Mouse (Mus musculus) stomach, embryonic 16.5 days (tissue): ENCODE results near the gene Epb41l2. TPM values are rescaled to one million over a fixed set of nuclear protein-coding genes. Genes with fewer than 3 reads are reported as not detected.

Source experiments
- ATAC-seq: fragments of 200-750 bp; cut with Nextera tagmentation; 2 replicates; pipeline ENCODE4 v1.8.0; 2017; ENCODE audit warnings: moderate number of reproducible peaks, moderate TSS enrichment; ENCODE audit not compliant: insufficient read depth, low FRiP score
- H3K27ac ChIP-seq: fragments of 300-500 bp; sonication (generic); 2 replicates; pipeline ENCODE4 v1.5.1; 2014; ENCODE audit warnings: low read length
- H3K27me3 ChIP-seq: fragments of 300-500 bp; sonication (generic); 2 replicates; pipeline ENCODE4 v1.6.1; 2014; ENCODE audit warnings: low read length, control low read depth, mixed read lengths; ENCODE audit not compliant: control insufficient read depth, insufficient read depth
- H3K36me3 ChIP-seq: fragments of 300-500 bp; sonication (generic); 2 replicates; pipeline ENCODE4 v1.6.1; 2014; ENCODE audit warnings: low read length; ENCODE audit not compliant: control insufficient read depth, insufficient read depth
- H3K4me1 ChIP-seq: fragments of 300-500 bp; sonication (generic); 2 replicates; pipeline ENCODE4 v1.6.1; 2014; ENCODE audit warnings: low read length, control low read depth, mixed read lengths; ENCODE audit not compliant: control insufficient read depth, insufficient read depth
- H3K4me2 ChIP-seq: fragments of 300-500 bp; sonication (generic); 2 replicates; pipeline ENCODE4 v1.6.1; 2014; ENCODE audit warnings: low read depth, low read length, mixed read lengths
- H3K4me3 ChIP-seq: fragments of 300-500 bp; sonication (generic); replicated peaks from 2 replicates; pipeline ENCODE4 v1.5.1; 2014; ENCODE audit warnings: mild to moderate bottlenecking, low read length
- H3K9ac ChIP-seq: fragments of 300-500 bp; sonication (generic); 2 replicates; pipeline ENCODE4 v1.6.1; 2014; ENCODE audit warnings: low read length
- H3K9me3 ChIP-seq: fragments of 300-500 bp; sonication (generic); replicated peaks from 2 replicates; pipeline ENCODE4 v1.6.1; 2016; ENCODE audit warnings: low read length, control low read depth; ENCODE audit not compliant: control insufficient read depth
- WGBS: fragments of 180-500 bp; shearing (Covaris S2); extraction: QIAGEN DNeasy Blood & Tissue Kit; methylation state at CpG from one replicate; pipeline ENCODE4 v1.1.7; 2014; 5-methylcytosine and 5-hydroxymethylcytosine counted together
- polyA plus RNA-seq: library from polyadenylated mRNA; unstranded; fragments of >200 nt; fragmentation: Nextera tagmentation; extraction: Ambion mirVana; gene quantifications from 2 replicates; pipeline ENCODE4 v1.2.1, GENCODE M21; 2015

The Epb41l2 gene
- polyA plus RNA-seq, 1 experiment from 2014 or later, result 60.9 TPM

DNA sequence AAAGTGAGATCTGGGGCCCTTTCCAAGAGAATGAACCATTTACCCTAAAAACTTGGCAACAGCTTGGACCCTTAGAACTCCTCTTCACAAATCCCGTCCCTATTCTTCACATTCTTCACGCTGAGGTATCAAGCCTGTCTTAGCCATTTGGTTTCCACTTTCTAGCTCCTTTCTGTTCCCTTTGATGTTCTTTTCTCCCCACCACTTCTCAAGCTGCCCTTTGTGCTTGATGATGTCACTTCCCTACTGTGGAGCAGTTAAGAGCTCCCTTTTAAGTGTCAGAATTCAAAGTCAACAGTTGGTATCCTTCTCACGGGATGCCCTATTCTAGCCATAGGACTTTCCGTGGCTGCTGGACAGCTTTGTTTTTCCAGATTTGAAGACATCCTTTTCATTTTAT, 27.7 kb downstream of the Epb41l2 start:
- 38% methylated on average over 4 of the region's 4 CpGs for WGBS
- H3K9me3 ChIP-seq, result no peaks in the 10 kb centered on the region
- ATAC-seq, result no peak
- H3K27ac ChIP-seq, result no peak overlapping the region
- H3K27me3 ChIP-seq, result no peaks in the 10 kb centered on the region
- no peak overlapping the region for H3K9ac ChIP-seq
- no peaks in the 10 kb centered on the region for H3K36me3 ChIP-seq
- H3K4me2 ChIP-seq, result no peak overlapping the region
- H3K4me3 ChIP-seq, result no peak overlapping the region
- peaks cover 14% of the 10 kb centered on the region; the same call in 1 of the 2 replicates for H3K4me1 ChIP-seq

DNA sequence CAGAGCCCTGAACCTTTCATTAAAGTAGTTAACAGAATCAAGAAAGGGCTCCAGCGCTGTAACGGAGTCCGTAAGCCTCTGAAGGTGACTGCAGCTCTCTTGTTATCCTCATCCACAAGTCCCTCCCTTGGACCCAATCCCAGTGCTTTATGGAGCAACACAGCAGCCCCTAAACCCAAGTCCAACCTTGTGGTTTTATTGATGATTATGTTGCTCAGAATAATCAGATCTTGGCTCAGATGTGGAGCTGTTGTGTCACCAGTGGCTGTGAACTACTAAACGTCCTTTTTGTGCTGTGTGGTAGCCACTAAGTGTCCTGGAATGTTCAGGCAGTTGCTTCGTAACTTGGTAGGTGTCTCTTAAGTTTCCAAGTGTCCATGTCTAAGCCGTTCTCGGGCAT, 33.2 kb downstream of the Epb41l2 start:
- H3K27me3 ChIP-seq, result no peaks in the 10 kb centered on the region
- H3K9ac ChIP-seq, result no peak overlapping the region
- no peak for ATAC-seq
- no peak overlapping the region for H3K4me3 ChIP-seq
- no peak overlapping the region for H3K27ac ChIP-seq
- H3K9me3 ChIP-seq, result no peaks in the 10 kb centered on the region
- H3K4me1 ChIP-seq, result peaks cover 2% of the 10 kb centered on the region
- H3K36me3 ChIP-seq, result no peaks in the 10 kb centered on the region
- H3K4me2 ChIP-seq, result no peak overlapping the region
- WGBS, result 83% methylated on average over 7 of the region's 7 CpGs

- WGBS, result 85% methylated on average over 1 of the region's 1 CpGs
- H3K27ac ChIP-seq, result no peak overlapping the region
- H3K4me3 ChIP-seq, result no peak overlapping the region
- no peaks in the 10 kb centered on the region for H3K36me3 ChIP-seq
- H3K9me3 ChIP-seq, result no peaks in the 10 kb centered on the region
- H3K4me1 ChIP-seq, result peaks cover 10% of the 10 kb centered on the region
- no peak overlapping the region for H3K9ac ChIP-seq
- H3K4me2 ChIP-seq, result no peak overlapping the region
- no peaks in the 10 kb centered on the region for H3K27me3 ChIP-seq
- ATAC-seq, result no peak
These were observed 34.1 kb downstream of the Epb41l2 start for GRCm38 (mm10) chr10:25393721-25394120.

DNA sequence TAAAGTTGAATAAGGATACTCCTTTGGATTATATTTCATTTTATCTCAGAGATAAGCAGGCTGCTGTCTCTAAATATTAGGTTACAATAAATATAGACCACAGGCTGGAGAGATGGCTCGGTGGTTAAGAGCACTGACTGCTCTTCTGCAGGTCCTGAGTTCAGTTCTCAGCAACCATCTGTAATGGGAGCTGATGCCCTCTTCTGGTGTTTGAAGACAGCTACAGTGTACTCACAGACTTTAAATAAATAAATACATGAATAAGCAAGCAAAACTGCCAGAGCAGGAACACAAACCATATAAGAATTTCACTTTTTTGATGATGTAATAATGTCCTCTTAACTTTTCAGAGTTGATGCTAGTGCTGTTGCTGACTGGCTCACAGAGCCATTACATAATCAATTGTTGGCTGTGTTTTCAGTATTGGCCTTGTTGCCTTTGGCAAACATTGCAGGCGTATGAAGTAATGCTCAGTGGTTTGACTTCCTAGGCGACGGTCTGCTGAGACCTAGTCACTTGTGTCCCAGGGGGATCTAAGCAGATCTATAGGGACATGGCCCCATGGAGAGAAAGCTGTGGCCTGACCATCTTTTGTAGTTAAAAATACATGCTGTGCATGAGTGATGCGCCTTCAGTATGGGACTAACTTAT, 35.8 kb downstream of the Epb41l2 start:
- Histone ChIP-seq H3K36me3 (no peaks in the 10 kb centered on the region), H3K4me2 (no peak overlapping the region), H3K27me3 (no peaks in the 10 kb centered on the region), H3K9me3 (no peaks in the 10 kb centered on the region), H3K4me3 (no peak overlapping the region), H3K27ac (no peak overlapping the region), H3K4me1 (peaks cover 10% of the 10 kb centered on the region), H3K9ac (no peak overlapping the region)
- 77% methylated on average over 5 of the region's 5 CpGs for WGBS
- no peak for ATAC-seq

GRCm38 (mm10) chr10:25396859-25397258, 37.3 kb downstream of the Epb41l2 start:
- H3K4me2 ChIP-seq, result no peak overlapping the region
- 80% methylated on average over 3 of the region's 3 CpGs for WGBS
- no peak for ATAC-seq
- H3K27ac ChIP-seq, result no peak overlapping the region
- no peaks in the 10 kb centered on the region for H3K27me3 ChIP-seq
- peaks cover 10% of the 10 kb centered on the region for H3K4me1 ChIP-seq
- H3K9me3 ChIP-seq, result no peaks in the 10 kb centered on the region
- H3K4me3 ChIP-seq, result no peak overlapping the region
- H3K36me3 ChIP-seq, result no peaks in the 10 kb centered on the region
- H3K9ac ChIP-seq, result no peak overlapping the region

- H3K36me3 ChIP-seq, result no peaks in the 10 kb centered on the region
- 52% methylated on average over 14 of the region's 14 CpGs for WGBS
- H3K9me3 ChIP-seq, result no peaks in the 10 kb centered on the region
- no peak for ATAC-seq
- no peaks in the 10 kb centered on the region for H3K27me3 ChIP-seq
- H3K27ac ChIP-seq, result no peak overlapping the region
- no peak overlapping the region for H3K4me3 ChIP-seq
- H3K9ac ChIP-seq, result no peak overlapping the region
- peaks cover 10% of the 10 kb centered on the region for H3K4me1 ChIP-seq
- no peak overlapping the region for H3K4me2 ChIP-seq
These were observed 38.4 kb downstream of the Epb41l2 start for GRCm38 (mm10) chr10:25397767-25398690.

DNA sequence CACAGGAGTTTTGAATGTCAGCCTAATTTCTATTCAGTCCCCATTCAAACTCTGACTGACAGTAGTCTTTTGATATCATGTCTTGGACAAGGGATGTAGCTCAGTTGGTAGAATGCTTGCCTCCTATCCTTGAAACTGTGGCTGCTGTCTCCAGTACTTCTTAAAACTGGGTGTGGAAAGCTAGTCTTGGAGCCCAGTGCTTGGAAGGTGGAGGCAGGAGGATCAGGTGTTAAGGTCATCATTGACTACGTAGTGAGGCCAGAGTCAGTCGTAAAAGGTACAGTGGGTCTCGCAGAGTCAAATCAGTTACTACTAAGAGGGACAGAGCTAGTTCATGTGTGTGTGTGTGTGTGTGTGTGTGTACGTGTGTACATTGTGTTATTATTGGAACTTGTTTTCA, 39.4 kb downstream of the Epb41l2 start:
- Histone ChIP-seq H3K27ac (no peak overlapping the region), H3K9me3 (no peaks in the 10 kb centered on the region), H3K36me3 (no peaks in the 10 kb centered on the region), H3K4me3 (no peak overlapping the region), H3K27me3 (no peaks in the 10 kb centered on the region), H3K4me1 (peaks cover 10% of the 10 kb centered on the region), H3K9ac (no peak overlapping the region), H3K4me2 (no peak overlapping the region)
- no peak for ATAC-seq
- 80% methylated on average over 4 of the region's 4 CpGs for WGBS

DNA sequence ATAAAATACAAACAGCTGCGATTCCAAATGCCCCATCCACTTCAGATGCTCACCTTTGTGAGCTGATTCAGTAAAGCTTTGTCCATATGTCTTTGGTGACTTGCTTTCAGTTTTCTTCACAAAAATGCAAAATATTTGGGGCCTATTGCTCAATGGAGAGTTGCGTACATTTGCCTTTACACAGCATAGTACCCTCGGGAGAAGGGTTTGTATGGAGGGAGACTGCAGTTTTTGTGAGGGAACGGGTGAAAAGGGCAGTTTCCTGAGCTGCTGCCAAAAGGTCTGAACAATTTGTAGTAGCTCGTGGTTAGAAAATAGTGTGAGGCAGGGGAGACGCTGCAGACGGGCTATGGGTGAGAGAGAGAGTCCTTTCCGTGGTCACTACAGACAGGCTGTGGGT, 40.5 kb downstream of the Epb41l2 start:
- H3K9me3 ChIP-seq, result no peaks in the 10 kb centered on the region
- no peaks in the 10 kb centered on the region for H3K27me3 ChIP-seq
- H3K4me2 ChIP-seq, result no peak overlapping the region
- no peak overlapping the region for H3K9ac ChIP-seq
- ATAC-seq, result no peak
- H3K4me3 ChIP-seq, result no peak overlapping the region
- 40% methylated on average over 8 of the region's 8 CpGs for WGBS
- H3K4me1 ChIP-seq, result peaks cover 10% of the 10 kb centered on the region
- H3K36me3 ChIP-seq, result no peaks in the 10 kb centered on the region
- H3K27ac ChIP-seq, result no peak overlapping the region

- peaks cover 10% of the 10 kb centered on the region for H3K4me1 ChIP-seq
- 90% methylated on average over 9 of the region's 9 CpGs for WGBS
These were observed 41.0 kb downstream of the Epb41l2 start for GRCm38 (mm10) chr10:25400646-25401045.

More at GRCm38 (mm10) chr10:25400646-25401045, 41.0 kb downstream of the Epb41l2 start:
- no peak overlapping the region for H3K4me3 ChIP-seq
- no peak overlapping the region for H3K4me2 ChIP-seq
- no peaks in the 10 kb centered on the region for H3K27me3 ChIP-seq
- ATAC-seq, result no peak
- no peaks in the 10 kb centered on the region for H3K36me3 ChIP-seq
- H3K9ac ChIP-seq, result no peak overlapping the region
- H3K27ac ChIP-seq, result no peak overlapping the region
- no peaks in the 10 kb centered on the region for H3K9me3 ChIP-seq
